Mouse (Mus musculus) right cerebral cortex, adult 18-20 months (tissue): Measurements from ENCODE around the gene Abracl.

Experiments
- DNase-seq: peaks from one replicate; pipeline ENCODE4 v3.0.0; 2022; ENCODE audit warnings: mixed read lengths

The Abracl gene

GRCm38 (mm10) chr10:18021576-18022311 is 1.3 kb downstream of the Abracl start:
- DNase-seq, result no peak

DNA sequence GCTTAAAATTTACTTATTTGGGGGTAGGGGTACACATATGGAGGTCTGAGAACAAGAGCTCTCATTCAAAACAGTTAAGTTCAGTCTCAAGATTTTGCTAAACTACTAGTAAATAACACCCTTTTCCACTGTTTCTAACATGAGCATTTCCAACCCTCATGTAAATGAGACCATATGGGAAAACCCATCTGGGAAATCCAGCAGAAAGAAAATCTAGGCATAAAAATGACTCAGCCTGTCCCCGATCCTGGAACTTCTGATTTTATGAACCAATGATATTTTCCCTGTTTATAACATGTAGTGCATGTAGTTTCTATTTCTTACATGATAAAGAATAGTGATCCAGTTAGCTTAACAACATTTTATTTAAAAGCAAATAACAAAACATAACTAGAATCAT is 2.2 kb downstream of the Abracl start:
- peak; percentile 37 for DNase-seq

DNA sequence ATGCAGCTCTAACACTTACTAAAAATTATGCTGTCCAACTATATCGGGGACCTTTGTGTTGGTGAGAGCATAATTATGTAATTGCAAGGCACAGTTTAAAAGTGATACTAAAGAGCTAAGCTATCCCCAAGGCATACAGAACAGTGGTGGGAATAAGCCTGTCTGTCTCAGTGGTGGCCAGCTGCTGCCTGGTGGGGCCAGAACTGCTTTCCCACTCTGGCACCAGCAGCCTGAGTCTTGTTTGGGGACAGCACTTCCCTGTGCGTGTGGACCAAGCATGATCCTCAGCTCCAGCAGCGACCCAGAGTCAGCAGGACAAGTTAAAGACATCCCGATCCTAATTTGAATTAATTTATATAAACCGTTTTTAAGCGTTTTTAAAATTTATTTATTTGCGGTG is 2.6 kb downstream of the Abracl start:
- DNase-seq, result no peak

GRCm38 (mm10) chr10:18011761-18012160 is 11.3 kb downstream of the Abracl start:
- no peak for DNase-seq

DNA sequence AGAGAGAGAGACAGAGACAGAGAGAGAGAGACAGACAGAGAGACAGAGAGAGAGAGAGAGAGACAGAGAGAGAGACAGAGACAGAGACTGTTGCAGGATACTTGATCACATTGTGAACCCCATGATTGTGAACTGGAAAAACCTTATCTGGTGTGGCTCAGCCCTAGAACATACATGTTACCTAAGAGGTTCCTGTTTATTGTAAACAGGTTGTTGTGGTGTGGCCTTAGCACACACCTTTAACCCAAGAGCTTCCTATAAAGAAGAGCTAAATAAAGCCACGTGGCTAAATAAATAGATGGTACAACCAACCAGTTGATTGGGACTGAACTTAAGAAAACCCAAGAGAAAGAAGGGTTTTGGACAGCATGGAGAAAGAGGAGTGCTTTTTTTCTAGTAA is 13.3 kb downstream of the Abracl start:
- DNase-seq, result no peak

DNA sequence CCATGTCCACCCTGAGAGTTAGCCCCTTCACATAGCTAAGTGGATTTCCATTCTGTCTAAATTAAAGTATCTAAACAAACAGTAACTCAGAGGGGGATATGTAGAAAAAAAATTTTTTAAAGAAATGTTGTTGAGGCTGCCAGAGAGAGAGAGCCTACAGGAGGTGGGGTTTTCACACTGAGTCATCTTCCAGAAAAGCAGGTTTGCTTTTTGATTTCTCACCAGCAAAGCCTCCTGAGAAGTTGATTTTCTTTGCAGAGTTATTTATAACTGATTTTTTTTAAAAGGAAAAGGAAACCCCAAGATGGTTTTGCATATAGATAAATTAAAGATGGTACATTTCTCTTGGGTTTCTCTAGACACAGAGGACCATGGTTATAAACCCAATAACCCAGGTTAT is 15.0 kb downstream of the Abracl start:
- peak; percentile 33 for DNase-seq

- DNase-seq, result no peak
Observed at GRCm38 (mm10) chr10:18007243-18007642, 15.8 kb downstream of the Abracl start.

- DNase-seq, result no peak
Observed at GRCm38 (mm10) chr10:18006756-18007155, 16.3 kb downstream of the Abracl start.

DNA sequence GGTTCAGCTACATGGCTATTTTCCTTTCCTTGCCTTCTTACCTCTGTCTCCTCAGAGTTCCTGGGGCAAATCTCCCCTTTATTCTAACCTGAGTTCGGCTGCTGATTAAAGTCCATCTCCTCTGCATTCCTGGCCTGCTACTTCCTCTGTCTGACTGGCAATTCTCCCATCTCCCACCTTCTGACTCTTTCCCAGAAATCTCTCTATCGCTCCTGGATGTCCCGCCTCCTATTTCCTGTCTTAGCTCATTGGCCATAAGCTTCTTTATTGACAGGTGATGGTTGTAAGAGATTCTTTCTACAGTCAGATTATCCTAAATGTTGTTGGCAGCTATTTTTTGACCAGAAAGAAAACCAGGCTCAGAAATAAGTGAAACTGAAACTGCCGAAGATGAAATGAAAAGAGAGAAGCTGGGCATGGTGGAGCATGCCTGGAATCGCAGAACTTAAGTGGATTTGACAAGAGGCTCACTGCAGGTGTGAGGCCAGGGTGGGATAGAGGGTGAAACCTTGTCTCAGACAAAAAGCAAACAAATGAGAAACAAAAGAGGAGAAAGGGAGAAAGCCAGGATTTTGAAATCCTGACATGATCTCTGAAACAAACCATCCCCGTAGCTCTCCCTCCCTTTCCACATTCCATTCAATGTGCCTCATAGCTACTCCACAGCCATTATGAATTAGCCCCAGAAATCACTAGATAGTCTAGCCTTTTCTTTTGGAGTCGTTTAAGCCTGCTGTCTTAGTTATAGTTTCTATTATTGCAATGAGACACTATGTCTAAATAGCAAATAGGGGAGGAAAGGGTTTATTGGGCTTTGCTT is 17.7 kb downstream of the Abracl start:
- no peak for DNase-seq

GRCm38 (mm10) chr10:18003966-18004637 is 19.0 kb downstream of the Abracl start:
- no peak for DNase-seq

GRCm38 (mm10) chr10:17990576-17990975 is 32.5 kb downstream of the Abracl start:
- no peak for DNase-seq

DNA sequence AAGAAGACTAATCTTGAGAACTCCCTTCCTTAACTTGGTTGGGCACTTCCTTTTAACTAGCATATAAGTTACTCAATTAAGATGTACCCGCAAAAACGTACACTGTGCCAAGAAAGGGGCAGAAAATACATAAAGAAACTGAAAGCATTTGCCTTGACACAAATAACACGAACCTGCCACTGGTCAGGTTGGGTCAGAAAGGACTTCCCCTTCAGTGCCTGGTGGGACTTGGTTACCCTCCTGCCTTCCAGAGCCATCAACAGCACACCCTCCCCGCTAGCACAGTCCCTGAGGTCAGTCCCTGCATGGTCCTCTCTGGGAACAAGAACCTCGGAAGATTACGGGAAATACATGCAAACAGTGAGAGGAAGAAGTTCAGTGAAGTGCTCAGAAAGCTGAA is 34.0 kb downstream of the Abracl start:
- no peak for DNase-seq

DNA sequence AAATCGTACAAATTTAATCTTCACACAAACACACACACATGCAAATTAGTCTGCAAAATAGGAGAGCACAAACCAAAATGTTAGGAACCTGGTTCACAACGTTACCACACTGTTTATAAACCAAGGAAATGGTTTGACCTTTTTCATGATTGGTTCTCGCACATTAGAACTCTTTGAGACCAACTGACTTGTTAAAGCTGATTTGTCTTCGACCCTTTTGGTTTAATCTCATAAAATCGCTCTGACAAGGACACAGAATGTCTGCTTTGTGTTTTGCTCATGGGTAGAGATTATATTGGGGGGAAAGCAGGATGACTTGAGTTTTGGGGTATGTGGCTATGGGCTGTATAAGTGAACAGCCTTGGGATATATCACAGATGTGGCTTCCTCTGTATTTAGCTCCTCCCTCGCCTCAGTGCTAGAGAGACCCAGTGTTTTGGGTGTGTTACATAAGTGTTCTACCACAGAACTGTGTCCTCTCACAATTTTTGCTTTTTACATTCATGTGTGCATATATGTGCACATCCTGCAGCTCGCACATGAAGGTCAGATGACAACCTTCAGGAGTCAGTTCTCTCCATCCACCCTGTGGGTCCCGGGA is 35.2 kb downstream of the Abracl start:
- DNase-seq, result no peak

- no peak for DNase-seq
Observed at GRCm38 (mm10) chr10:17983313-17983712, 39.8 kb downstream of the Abracl start.

DNA sequence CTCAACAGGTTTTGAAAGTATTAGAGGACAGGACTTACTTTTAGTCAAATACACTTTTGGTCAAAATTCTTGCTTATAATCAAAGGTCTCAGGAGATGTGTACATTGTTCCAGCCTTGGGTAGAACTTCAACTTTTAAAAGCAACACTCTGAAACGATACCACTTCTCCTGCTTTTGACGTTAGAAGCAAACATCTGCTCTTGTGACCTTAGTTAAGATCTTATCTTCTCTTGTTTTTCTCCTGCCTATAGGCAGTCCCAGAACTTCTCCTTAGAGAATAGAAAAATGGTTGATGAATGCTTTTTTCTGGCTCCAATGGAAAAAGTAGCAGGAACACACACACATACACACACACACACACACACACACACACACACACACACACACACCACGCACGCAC is 57.0 kb downstream of the Abracl start:
- no peak for DNase-seq
